Mouse (Mus musculus): ENCODE results near the gene Cfap97d2.

- TF ChIP-seq CTCF (IDR thresholded peaks at IDR 0.05; ENCODE audit: extremely low read depth, insufficient read depth, low read length) (no peak), POLR2A (IDR thresholded peaks at IDR 0.05; ENCODE audit: extremely low read depth, insufficient read depth, low read length) (no peak)
These were observed at the start of gene Cfap97d2 for GRCm38 (mm10) chr8:13705668-13706067.
